Mouse (Mus musculus) CD4-positive helper T cell, adult 2 months (primary cell): ENCODE results near the gene Ube2g2.

Experiments
- DNase-seq: peaks from one replicate; pipeline ENCODE4 v3.0.0-alpha.2; 2012; ENCODE audit warnings: low read depth, missing footprints, low spot score

The Ube2g2 gene

DNA sequence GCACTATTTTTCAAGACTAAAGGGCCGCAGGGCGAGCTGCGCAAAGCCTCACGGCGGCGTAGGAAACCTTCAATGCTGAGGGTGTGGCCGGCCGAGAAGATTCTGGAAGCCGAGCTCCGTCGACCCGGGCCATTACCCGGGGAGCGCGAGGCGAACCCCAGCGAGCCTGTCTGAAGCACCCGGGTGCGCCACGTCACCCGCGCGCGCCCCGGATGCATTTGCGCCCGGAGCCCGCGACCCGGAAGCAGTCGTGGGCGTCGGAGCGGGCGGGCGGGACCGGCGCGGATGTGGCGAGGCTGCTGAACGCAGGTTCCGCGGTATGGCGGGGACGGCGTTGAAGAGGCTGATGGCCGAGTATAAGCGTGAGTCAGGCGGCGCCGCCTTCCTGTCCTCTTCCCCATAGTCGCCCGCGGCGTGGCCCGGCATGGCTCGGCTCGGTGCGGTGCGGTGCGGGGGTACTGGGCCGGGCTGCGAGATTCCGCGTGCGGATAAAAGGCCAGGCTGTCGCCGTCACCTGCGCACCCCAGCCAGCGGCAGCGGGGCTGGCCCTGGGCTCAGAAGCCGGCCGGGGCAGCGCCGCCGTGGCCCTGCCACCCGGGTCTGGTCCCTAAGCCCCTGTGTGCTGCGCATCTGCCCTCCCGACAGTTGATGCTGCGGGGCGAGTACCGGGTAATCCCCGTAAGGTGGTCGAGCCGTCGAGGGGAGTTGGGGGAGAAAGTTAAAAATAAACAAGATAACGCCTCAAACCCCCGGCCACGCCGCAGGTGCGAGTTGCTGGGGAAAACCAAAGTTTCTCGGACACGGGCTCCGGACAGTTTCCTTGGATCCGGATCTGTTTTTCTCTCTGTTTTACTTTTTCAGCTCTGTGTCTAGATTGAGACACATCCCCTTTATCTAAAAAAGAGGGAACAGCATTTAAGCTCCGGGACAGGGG lies at the start of gene Ube2g2:
Gene Ube2g2, plus strand, starts transcription at position 221 of the 934 bp plus-strand sequence.
- peak; percentile 98 for DNase-seq

DNA sequence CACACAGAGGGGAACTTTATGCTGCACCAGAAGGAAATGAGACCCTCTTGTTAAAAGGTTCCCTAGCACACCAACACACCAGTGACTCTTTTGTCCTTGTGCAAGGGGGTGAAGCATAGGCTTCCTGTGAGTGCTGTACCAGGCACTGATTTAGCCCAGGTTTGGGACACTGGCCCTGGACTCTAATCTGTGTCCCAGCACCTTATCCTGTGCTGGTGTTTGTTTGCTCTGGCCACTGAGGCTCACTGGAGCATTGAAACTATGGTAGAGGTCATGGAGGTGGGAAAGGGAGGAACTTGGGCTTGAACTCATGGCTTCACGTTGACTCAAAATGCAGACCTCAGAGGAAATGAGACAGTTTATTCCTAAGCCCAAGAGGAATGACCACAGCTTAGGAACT lies 48.9 kb upstream of the Ube2g2 start:
- no peak for DNase-seq

DNA sequence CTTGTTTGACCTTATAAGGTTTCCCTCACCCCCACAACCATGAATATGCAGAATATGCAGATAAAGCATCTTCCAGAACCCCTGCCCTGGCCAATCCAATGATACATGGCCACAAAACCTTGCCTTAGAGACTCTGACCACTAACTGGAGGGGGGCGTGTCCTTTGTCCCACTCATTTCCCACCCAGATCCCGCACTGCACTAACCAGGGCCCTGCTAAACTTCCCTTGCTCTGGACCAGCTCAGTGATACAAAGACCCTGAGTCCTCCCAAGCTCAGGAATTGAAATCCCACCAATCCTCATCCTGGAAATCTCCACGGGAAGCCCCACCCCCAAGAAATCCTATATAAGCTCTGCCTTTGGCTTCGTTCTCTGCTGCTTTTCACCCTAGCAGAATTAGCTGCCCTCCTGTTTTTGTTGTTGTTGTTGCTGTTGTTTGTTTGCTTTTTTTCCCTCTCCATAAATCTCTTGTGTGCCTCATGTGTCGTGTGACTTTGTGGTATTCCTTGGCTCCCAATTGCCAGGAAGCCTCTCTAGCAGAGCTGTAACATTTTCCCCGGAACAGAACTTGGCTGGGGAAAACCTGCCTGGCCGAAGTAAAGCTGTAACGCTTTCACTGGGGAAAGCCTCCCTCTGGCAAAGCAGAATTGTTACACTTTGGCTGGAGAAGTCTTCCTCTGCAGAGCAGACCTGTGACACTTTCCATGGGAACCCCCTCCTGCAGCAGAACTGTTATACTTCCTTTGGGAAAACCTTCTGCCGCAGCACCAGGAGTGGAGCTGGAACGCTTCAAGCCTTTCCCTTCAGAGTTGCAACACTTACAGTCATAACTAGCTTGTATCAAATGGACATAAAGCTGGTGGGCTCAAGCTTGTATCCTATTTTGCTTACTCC lies 41.8 kb upstream of the Ube2g2 start:
- no peak for DNase-seq

DNA sequence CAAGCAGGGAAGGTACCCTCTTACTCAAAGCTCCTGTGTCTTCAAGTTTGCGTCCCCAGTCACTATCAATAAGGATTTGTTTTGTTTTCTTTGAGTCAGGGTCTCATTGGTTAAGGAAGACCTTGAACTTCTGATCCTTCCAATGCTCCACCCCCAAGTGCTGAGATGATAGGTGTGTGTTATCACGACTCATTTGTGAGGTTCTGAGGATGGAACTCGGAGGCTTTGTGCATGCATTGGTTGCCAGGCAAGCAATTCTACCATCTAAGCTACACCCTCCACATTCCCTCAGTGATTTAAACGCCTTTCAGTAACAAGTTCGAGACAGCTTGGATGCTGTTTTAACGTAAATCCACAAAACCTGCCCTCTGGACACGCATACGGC lies 41.1 kb upstream of the Ube2g2 start:
- no peak for DNase-seq

DNA sequence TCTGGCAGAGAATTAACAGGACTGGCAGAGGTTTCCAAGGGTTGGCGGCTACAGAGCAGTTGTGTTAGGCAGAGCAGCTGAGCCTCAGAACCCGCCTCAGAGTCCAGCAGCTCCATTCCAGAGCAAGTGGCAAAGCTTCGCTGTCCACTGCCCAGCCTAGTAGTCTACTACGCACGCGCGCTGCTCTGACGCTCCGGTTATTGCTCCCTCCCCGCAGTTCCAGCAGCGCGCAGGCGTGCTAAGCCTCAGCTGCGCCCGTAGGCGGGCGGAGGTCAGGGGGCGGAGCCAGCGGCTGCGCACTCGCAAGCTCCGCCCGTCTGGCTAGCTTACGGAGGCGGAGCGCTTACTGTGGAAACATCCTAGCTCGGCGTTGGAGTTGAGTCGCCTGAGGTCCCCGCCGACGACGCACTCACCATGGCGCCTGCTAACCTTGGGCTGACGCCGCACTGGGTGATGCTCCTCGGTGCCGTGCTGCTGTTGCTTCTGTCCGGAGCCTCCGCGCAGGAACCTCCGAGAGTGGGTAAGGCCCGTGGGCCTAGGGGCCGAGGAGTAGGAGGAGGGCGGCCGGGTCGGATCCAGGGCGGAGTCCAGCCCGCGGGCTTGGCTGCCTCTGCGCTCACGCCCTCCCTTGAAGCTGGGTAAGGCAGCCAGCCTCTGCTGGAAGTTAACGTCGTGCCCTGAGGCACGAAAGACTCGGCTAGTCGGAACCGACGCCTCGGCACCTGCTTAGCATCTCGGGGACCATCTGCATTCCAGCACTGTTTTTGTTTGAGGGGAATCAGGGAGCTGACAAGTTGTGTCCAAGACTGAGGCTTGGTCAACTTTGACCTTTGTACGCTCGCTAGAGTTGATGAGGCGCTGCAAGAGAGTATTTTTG lies 40.4 kb upstream of the Ube2g2 start, which contains the start of gene Pttg1ip:
Gene Pttg1ip, plus strand, starts transcription at position 313 of the 877 bp plus-strand sequence.
- DNase-seq = peak; percentile 99

DNA sequence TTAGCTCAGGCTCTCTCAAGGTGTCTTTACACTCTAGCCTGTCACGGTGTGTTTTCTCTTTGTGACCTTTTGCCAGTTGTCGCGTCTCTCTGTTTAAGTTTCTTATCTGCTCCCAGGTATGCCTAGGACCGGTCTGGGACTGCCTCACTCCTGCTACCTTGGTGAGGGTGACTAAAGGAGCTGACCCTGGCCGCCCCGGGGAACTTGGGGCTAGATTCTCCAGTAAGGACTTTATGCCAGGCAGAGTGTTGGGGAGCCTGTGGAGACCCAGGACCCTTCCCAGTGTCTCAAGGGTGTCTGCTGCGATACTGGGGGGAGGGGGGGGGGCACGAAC lies 39.8 kb upstream of the Ube2g2 start:
- DNase-seq = no peak

DNA sequence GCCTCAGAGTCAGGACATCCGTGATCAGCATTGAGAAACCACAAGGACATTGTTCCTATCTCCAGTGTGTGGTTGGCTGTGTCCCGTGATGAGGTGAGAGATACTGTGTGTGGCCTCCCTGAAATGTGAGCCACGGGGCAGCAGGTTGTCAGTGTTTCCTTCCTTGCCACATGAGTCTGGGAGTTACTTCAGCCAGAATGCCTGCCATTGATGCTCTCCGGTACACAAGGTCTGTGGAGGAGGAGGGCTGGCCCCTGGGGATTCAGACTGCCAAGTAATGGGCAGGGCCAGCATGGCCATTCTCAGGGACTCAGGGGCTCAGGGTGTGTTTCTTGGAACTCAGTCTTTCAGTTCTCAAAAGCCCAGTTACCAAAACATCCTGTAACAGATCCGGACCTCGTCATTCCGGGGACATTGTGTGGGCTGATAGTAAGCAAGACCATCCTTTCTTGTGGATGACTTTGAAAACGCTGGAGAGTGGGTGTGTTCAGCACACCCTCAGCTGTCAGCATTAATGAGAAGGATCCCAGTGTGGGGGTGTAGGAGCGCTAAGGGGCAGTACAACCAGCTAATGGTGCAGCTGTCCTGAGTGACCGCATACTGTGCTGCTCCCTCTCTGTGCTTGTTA lies 38.2 kb upstream of the Ube2g2 start:
- peak; percentile 65 for DNase-seq

DNA sequence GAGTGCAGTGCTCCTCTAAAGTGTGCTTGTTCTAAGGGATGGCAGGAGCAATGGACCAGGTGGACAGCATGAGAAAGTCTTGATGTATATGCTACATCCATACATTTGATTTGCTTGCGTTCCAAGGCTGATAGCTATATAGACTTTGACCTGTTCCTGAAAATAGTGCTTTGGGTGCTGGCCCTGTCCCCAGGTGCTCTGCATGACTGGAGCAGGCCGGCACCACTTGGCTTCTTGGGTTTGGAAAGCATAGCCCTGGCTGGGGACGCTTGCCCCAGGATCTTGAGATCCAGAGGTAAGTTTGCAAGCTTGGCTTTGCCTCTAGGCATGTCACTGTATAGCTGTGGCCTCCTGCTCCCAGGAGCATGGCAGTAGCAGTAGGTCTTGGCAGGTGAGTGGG lies 35.4 kb upstream of the Ube2g2 start:
- DNase-seq = no peak

DNA sequence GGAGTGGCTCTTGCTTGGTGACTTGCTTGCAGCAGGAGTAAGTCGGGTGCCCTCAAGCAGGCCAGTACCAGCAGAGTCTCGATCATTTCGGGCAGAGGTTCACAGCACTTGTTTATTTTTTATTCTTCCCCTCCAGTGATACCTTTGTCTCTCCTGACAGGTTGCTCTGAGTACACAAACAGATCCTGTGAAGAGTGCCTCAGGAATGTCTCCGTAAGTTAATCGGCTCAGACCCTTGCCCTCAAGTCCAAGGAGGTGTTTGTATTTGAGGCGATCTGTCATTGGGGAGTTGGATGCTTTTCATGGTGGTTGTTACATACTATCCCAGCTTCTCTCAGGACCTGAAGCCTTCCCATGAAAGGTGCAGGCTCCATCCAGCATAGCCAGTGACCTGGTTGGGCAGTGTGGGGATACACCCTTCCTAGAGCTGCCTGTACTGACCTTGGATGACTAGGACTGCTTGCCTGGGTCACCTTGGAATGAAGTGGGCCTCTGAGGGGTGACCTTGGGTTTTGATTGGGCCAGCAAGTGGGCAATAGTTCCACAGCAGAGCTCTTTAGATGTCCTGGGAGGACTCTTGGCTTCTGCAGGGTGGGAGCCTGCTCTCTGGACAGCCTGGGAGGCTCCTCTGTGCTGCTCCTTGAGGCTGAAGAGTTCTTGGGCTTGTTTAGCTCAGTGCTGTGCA lies 34.8 kb upstream of the Ube2g2 start:
- DNase-seq = no peak

DNA sequence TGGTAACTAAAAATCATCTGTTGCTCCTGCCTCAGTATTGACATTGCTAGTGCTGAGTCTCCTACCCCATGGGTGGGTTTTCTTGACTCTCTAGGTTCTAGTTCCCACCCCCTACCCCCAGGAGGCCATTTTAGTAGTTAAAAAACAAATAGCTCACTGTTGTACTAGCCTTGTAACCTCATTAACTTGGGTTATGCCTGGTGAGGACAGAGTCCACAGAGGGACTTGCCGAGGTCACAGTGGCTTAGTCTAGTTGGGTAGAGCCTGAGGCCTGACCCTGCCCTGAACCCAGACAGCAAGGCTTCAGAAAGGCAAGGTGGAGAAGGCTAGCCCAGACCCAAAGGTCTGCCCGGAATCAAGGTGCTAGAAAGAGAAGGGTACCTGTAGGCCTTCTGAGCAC lies 34.0 kb upstream of the Ube2g2 start:
- DNase-seq = no peak

DNA sequence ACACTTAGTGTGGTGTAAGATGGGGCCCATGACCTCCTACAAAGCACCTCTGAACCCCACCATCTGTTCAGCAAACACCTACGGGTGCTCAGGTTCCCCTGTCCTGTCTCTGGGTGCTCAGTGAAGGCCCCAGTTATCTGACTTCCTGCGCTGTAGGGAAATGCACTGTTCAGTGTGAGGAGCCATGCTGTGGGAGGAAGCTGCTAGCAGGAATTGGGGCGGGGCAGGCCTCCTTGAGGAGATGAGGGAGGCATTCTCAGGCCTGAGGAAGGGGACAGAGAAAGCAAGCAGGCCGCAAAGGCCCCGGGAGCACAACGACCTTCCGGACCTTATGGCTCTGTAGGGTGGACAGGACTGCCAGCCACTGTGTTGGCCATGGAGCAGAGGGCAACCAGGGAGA lies 33.0 kb upstream of the Ube2g2 start:
- no peak for DNase-seq

DNA sequence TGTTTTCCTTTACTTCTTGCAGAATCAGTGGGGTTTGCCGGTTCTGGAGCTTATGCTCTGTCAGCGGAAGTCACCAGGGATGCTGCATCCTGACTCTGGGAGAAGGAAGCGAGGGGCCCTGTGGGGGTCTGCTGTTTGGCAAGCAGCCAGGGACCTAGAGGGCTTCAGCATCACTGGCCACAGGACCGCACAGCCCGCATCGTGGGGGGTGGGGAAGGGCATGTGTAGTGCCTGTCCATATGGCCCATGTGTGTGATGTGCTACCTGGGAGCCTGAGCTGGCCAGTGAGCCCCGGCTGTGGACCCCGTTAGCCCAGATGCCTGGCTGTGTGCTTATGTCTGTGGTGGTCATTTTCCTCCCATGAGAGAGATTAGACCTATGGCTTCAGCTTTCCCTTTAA lies 32.3 kb upstream of the Ube2g2 start:
- DNase-seq = no peak

DNA sequence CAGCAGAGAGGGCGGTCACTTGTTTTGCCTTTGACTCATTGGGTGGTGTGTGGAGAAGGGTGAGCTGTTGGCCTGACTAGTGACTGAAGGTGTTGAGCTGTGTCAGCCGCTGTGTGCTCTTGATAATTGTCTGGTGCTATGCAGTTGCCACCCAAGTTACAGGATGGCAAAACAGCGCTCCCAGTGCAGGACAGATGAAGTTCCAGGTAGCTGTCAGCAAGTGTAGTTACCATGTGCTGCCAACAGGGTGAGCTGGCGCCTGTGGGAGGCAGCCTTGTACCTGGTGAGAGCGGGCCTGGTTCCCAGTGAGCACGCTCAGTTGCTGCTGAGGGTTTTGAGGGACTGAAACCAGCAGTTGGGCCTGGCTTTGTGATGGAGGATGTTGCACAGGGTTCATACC lies 31.3 kb upstream of the Ube2g2 start:
- DNase-seq = peak; percentile 83

DNA sequence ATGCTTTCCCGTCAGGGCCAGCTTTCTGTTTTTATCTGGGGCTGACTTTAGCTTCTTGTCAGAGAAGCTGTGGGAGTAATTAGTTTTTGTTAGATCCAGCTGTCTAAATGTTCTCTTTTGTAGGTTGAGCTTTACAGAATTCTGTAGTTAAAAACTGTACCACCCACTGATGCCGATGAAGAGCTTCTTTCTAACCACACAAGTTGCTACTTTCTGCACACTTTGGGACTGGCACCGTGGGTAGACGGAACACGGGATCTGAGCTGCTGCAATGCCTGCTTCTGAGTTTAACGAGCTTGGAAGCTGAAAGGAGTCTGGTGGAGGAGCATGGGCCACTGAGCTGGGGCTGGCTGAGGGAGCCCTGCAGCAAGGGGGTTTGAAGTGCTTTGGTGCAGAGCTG lies 30.5 kb upstream of the Ube2g2 start:
- no peak for DNase-seq

DNA sequence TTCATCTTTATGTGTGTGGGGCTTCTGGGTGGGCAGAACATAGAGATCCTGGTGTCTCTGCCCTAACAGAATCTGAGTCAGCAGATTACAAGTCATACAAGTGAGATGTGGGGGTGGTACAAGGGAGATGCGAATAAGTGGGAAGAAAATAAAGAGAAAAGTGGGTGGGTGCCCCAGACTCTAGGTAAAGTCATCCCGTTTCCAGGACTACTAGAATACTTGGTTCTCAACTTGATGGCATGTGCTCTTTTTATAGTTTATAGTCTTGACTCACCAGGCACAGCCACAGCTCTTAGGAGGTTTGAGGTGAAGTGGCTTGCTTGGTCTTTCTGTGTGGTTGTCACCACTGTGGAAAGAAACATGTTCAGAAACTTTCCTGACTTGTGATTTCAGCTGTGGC lies 26.0 kb upstream of the Ube2g2 start:
- DNase-seq = no peak

DNA sequence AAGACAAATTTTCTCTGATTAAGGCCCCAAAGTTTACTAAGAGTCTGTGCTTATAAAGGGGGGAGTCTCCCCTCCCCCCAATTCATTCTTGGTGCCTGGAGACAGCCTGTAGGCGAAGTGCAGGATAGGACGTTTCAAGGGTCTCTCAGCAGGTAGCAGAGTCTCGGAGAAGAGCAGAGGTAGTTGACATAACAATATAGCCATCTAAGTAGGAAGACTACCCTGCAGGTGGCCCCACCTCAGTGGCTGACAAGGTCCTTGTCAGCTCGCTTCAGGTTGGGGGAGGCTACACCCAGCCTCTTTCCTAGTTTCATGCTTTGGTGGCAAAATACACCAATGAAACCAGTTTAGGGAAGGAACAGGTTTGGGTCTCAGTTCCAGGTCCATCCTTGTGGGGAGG lies 19.1 kb upstream of the Ube2g2 start:
- DNase-seq = no peak

DNA sequence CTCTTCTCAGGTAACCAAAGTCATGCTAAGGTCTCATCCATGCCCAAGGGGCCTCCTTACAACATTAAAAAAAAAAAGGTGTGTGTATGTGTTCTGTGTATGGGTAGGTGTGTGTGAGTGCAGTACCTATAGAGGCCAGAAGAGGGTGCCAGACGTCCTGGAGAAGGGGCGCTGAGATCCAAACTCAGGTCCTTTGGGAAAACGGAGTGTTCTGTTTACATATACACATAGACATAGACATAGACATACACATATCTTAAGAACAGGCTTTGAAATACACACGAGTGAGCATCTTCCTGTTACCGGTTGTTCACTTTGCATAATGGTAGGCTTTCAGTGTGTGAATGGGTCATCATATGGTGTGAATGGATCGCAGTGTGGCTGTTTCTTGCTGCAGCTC lies 18.0 kb upstream of the Ube2g2 start:
- DNase-seq = no peak

DNA sequence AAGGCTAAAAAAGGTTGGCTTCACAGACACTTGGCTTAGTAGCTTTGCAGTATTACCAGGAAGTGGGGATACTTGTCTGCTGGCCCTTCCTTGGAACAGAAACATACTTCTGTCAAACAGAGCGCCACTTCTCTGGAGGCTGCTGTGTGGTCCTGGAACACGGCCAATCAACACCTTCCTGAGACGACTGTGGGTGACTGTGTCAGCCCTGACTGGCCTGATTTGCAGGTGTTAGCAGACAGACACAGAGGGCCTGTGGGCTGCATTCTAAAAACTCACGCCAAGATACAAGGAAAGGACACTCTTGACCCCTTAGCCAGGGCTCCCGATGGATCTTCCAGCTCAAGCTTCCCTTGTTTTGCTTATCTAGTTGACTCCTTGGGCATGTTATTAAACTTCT lies 17.1 kb upstream of the Ube2g2 start:
- peak; percentile 32 for DNase-seq

DNA sequence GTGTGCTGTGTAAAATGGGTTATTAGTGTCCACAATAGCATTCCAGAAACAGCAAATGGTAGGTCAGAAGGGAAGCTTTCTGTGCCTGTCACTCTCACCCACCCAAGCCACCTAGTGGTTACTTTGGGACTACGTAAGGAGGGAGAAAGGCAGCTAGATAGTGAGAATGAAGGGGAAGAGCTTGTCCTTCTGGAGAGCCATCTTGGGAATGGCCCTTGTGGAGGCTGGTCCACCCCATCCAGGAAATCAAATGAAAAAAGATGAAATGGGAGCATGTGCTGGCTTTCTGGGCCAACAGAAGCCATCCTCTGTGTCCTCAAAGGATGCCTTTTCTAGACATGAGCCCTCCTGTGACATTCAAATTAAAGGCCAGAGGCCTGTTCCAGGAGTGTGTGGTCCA lies 16.7 kb upstream of the Ube2g2 start:
- peak; percentile 72 for DNase-seq
